Mouse (Mus musculus): Measurements from ENCODE around the gene Ccer2. TPM values are rescaled to one million over a fixed set of nuclear protein-coding genes. Genes with fewer than 3 reads are reported as not detected.

The Ccer2 gene
- total RNA-seq, 2 experiments from 2014 or later: 0.41 TPM; not detected in 1

- no peak for DNase-seq (ENCODE audit: low spot score in 2 of 2)
Observed at GRCm38 (mm10) chr7:28788307-28789195, 32.6 kb downstream of the Ccer2 start, which contains the start of gene Rinl. TSS of gene Rinl (plus strand) at chr7:28788969.

- DNase-seq (ENCODE audit: low spot score in 2 of 2): no peak
Observed at GRCm38 (mm10) chr7:28789235-28789634, 33.3 kb downstream of the Ccer2 start.

- DNase-seq (ENCODE audit: low spot score in 2 of 2): no peak
Observed at GRCm38 (mm10) chr7:28790066-28790806, 34.3 kb downstream of the Ccer2 start.

- no peak for DNase-seq (ENCODE audit: low spot score in 2 of 2)
Observed at GRCm38 (mm10) chr7:28791706-28792105, 35.7 kb downstream of the Ccer2 start.

GRCm38 (mm10) chr7:28792391-28793185 lies 36.6 kb downstream of the Ccer2 start:
- DNase-seq (ENCODE audit: low spot score in 2 of 2): no peak

- DNase-seq (ENCODE audit: low spot score in 2 of 2): no peak
Observed at GRCm38 (mm10) chr7:28793834-28794233, 37.9 kb downstream of the Ccer2 start.

- DNase-seq (ENCODE audit: low spot score in 2 of 2): no peak
Observed at GRCm38 (mm10) chr7:28794496-28794895, 38.5 kb downstream of the Ccer2 start.

GRCm38 (mm10) chr7:28795832-28796231 lies 39.9 kb downstream of the Ccer2 start:
- no peak for DNase-seq (ENCODE audit: low spot score in 2 of 2)

- peak; percentile 65 to 68 for DNase-seq (ENCODE audit: low spot score in 2 of 2)
Observed at GRCm38 (mm10) chr7:28796562-28796975, 40.6 kb downstream of the Ccer2 start.

- DNase-seq (ENCODE audit: low spot score in 2 of 2): no peak
Observed at GRCm38 (mm10) chr7:28799994-28800393, 44.0 kb downstream of the Ccer2 start.

GRCm38 (mm10) chr7:28801451-28801850 lies 45.5 kb downstream of the Ccer2 start:
- DNase-seq (ENCODE audit: low spot score in 2 of 2): no peak

- DNase-seq (ENCODE audit: low spot score in 2 of 2): no peak
Observed at GRCm38 (mm10) chr7:28801901-28802670, 46.1 kb downstream of the Ccer2 start.

GRCm38 (mm10) chr7:28802846-28803588 lies 47.0 kb downstream of the Ccer2 start:
- no peak for DNase-seq (ENCODE audit: low spot score in 2 of 2)

- no peak for DNase-seq (ENCODE audit: low spot score in 2 of 2)
Observed at GRCm38 (mm10) chr7:28803756-28804155, 47.8 kb downstream of the Ccer2 start.

- no peak for DNase-seq (ENCODE audit: low spot score in 2 of 2)
Observed at GRCm38 (mm10) chr7:28806869-28807268, 50.9 kb downstream of the Ccer2 start.

GRCm38 (mm10) chr7:28807641-28808220 lies 51.8 kb downstream of the Ccer2 start:
- no peak for DNase-seq (ENCODE audit: low spot score in 2 of 2)

GRCm38 (mm10) chr7:28808221-28808941 lies 52.4 kb downstream of the Ccer2 start, which contains the start of gene Hnrnpl:
TSS of gene Hnrnpl (plus strand) at chr7:28808541.
- peak in 1 of 2 experiments; percentile 67 for DNase-seq (ENCODE audit: low spot score in 2 of 2)

Data from layer of hippocampus, postnatal 14 days (tissue).